Mouse (Mus musculus): ENCODE results near the gene Prr22. TPM values are rescaled to one million over a fixed set of nuclear protein-coding genes. Genes with fewer than 3 reads are reported as not detected.

Prr22 gene
- polyA plus RNA-seq, 1 experiment from 2014 or later = 1.2 TPM

DNA sequence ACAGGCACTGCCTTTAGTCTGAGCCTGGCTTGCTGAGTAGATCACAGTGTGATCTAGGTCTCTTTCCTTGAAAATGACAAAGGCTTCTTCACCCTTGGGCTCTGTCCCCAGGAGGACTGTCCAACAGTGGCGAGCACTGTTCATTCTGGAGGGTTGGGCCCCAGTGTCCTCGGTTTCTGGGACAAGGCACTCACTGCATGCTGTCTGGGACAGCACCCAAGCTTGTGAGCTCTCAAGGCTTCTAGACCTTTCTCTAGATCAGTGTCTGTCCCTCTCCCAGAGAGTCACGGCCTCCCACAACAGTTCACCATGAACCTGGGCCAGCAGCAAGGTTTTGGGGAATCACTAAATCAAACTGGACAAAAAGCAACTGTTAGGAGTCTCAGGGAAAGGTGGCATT lies 22.5 kb downstream of the Prr22 start:
- WGBS = 75% methylated on average over 3 of the region's 3 CpGs
- Histone ChIP-seq H3K4me3 (replicated peaks) (no peak overlapping the region), H3K9me3 (no peaks in the 10 kb centered on the region), H3K27ac (no peak overlapping the region), H3K4me1 (no peaks in the 10 kb centered on the region), H3K27me3 (no peaks in the 10 kb centered on the region), H3K36me3 (replicated peaks) (no peaks in the 10 kb centered on the region), H3K4me2 (no peak overlapping the region), H3K9ac (no peak overlapping the region)
- no peak for ATAC-seq (ENCODE audit: low FRiP score)

DNA sequence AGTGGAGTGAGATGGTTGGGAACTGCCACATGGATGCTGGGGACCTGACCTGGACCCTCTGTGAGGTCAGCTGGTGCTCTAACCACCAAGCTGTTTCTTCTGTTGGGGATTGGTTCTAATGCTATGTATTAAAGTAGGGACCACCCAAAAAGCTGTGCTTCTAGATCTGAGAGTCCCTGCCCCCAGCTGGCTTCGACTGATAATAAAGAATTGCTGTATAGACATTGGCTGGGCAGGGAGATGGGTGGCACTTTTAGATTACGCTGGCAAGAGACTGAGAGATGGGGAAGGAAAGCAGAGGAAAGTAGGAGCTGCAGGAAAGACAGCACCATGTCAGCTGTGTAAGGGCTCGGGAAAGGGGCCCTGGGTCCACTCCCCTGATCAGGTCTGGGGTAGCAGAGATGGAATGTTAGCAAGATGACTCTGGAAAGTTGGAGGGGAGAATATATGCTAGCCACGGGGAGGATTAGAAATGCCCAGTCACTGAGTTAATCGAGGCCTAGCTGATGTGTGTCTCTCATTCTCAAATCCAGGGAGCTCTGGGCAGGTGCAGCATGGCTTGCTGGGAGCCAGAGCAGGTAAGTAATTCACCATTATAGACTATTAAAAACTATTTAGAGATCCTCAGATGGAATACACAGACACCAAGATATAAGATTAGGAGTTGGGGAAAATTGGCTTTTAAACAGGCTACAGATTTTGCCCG lies 23.7 kb downstream of the Prr22 start:
- no peaks in the 10 kb centered on the region for H3K27me3 ChIP-seq
- H3K4me2 ChIP-seq = no peak overlapping the region
- no peaks in the 10 kb centered on the region for H3K9me3 ChIP-seq
- H3K4me3 ChIP-seq (replicated peaks) = no peak overlapping the region
- ATAC-seq (ENCODE audit: low FRiP score) = no peak
- H3K27ac ChIP-seq = no peak overlapping the region
- 67% methylated on average over 6 of the region's 6 CpGs for WGBS
- no peaks in the 10 kb centered on the region for H3K4me1 ChIP-seq
- H3K36me3 ChIP-seq (replicated peaks) = no peaks in the 10 kb centered on the region
- no peak overlapping the region for H3K9ac ChIP-seq

- H3K36me3 ChIP-seq (replicated peaks) = peaks cover 11% of the 10 kb centered on the region
- H3K27me3 ChIP-seq = no peaks in the 10 kb centered on the region
- H3K4me1 ChIP-seq = peaks cover 4% of the 10 kb centered on the region; the same call in 1 of the 2 replicates
- H3K4me2 ChIP-seq = no peak overlapping the region
- no peak for ATAC-seq (ENCODE audit: low FRiP score)
- 74% methylated on average over 3 of the region's 3 CpGs for WGBS
- no peaks in the 10 kb centered on the region for H3K9me3 ChIP-seq
- no peak overlapping the region for H3K4me3 ChIP-seq (replicated peaks)
- H3K27ac ChIP-seq = no peak overlapping the region
- H3K9ac ChIP-seq = no peak overlapping the region
These were observed 29.2 kb downstream of the Prr22 start for GRCm38 (mm10) chr17:56799276-56799675.

DNA sequence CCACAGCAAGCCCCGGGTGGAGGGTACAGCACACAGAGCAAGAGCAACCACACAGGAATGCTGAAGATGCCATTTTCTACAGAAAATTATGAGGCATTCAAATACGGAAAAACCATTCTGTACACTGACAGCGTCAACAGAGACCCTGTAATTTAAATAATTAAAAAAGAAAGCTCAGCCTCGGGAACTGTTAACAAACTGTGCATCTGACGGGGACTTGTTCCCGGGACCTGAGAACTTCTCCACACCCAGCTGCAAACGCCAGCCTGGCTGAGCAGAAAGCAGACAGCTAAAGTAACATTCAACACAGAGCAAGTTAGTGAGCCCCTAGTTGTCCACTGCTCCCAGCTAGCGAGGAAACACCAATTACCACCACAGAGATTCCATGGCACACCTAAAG lies 32.0 kb downstream of the Prr22 start:
- Histone ChIP-seq H3K4me3 (replicated peaks) (no peak overlapping the region), H3K36me3 (replicated peaks) (peaks cover 11% of the 10 kb centered on the region), H3K9me3 (no peaks in the 10 kb centered on the region), H3K27ac (no peak overlapping the region), H3K4me2 (no peak overlapping the region), H3K4me1 (peaks cover 4% of the 10 kb centered on the region; the same call in 1 of the 2 replicates), H3K27me3 (no peaks in the 10 kb centered on the region), H3K9ac (no peak overlapping the region)
- ATAC-seq (ENCODE audit: low FRiP score) = no peak
- 72% methylated on average over 8 of the region's 8 CpGs for WGBS

DNA sequence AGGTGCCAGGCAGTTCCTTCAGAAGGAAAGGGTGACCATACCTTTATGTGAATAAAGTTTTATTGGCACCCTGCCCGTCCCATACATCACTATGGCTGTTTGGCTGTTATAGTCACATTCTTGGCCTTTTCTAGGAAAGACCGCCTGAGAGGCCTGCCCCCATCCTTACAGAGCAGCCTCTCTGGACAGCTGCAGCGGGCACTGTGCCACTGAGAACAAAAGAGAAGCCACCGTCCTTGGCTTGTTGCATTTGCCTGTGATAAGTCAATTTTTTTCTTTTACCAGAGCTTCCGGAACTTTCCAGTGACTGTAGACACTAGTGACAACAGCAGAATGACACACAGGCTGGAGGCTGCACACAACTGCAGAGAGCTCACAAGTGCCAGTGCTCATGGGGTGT lies 34.9 kb downstream of the Prr22 start:
- 82% methylated on average over 5 of the region's 5 CpGs for WGBS
- H3K4me2 ChIP-seq = no peak overlapping the region
- H3K9me3 ChIP-seq = no peaks in the 10 kb centered on the region
- peaks cover 11% of the 10 kb centered on the region for H3K36me3 ChIP-seq (replicated peaks)
- no peaks in the 10 kb centered on the region for H3K27me3 ChIP-seq
- no peak overlapping the region for H3K9ac ChIP-seq
- no peak for ATAC-seq (ENCODE audit: low FRiP score)
- peaks cover 16% of the 10 kb centered on the region for H3K4me1 ChIP-seq
- no peak overlapping the region for H3K27ac ChIP-seq
- H3K4me3 ChIP-seq (replicated peaks) = no peak overlapping the region

- no peak for ATAC-seq (ENCODE audit: low FRiP score)
- peaks cover 21% of the 10 kb centered on the region for H3K4me1 ChIP-seq
- WGBS = 75% methylated on average over 1 of the region's 1 CpGs
These were observed 35.7 kb downstream of the Prr22 start for GRCm38 (mm10) chr17:56805784-56806183.

GRCm38 (mm10) chr17:56808518-56808917 lies 38.5 kb downstream of the Prr22 start:
- WGBS = 6% methylated on average over 9 of the region's 9 CpGs
- no peak overlapping the region for H3K4me3 ChIP-seq (replicated peaks)

More at GRCm38 (mm10) chr17:56805784-56806183, 35.7 kb downstream of the Prr22 start:
- H3K36me3 ChIP-seq (replicated peaks) = peaks cover 11% of the 10 kb centered on the region
- no peak overlapping the region for H3K4me3 ChIP-seq (replicated peaks)
- H3K27me3 ChIP-seq = no peaks in the 10 kb centered on the region
- H3K9me3 ChIP-seq = no peaks in the 10 kb centered on the region
- no peak overlapping the region for H3K4me2 ChIP-seq
- H3K9ac ChIP-seq = no peak overlapping the region
- H3K27ac ChIP-seq = no peak overlapping the region

DNA sequence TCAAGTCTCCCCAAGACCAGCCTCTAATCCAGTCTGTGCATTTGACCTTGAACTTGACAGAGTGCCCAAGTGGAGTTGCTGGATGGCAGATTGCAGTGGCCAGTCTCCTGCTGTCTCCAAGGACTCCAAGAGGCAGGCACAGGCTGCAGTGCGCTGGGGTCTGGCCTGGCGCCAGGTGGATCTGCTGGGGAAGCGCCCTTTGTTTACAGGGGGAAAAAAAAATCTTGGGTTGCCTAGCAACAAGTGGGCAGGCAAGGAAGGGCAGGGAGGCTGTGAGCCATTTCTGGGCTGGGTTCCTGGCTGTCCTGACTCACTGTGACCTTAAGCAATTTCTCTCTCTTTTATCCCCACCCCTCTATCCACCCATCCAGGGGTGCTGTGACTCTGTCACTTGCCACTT lies 40.2 kb downstream of the Prr22 start:
- Histone ChIP-seq H3K27ac (peak overlapping the region; percentile 75), H3K4me2 (peak overlapping the region; percentile 25), H3K4me1 (peaks cover 55% of the 10 kb centered on the region), H3K36me3 (replicated peaks) (no peaks in the 10 kb centered on the region), H3K27me3 (peaks cover 8% of the 10 kb centered on the region; the same call in 1 of the 2 replicates), H3K4me3 (replicated peaks) (no peak overlapping the region), H3K9ac (peak overlapping the region; percentile 22; the same call in 1 of the 2 replicates), H3K9me3 (no peaks in the 10 kb centered on the region)
- 2% methylated on average over 3 of the region's 3 CpGs for WGBS
- peak; percentile 64 for ATAC-seq (ENCODE audit: low FRiP score)

More at GRCm38 (mm10) chr17:56808518-56808917, 38.5 kb downstream of the Prr22 start:
- Histone ChIP-seq H3K27ac (no peak overlapping the region), H3K9ac (no peak overlapping the region), H3K27me3 (peaks cover 7% of the 10 kb centered on the region; the same call in 1 of the 2 replicates), H3K4me1 (peaks cover 39% of the 10 kb centered on the region), H3K9me3 (no peaks in the 10 kb centered on the region), H3K4me2 (no peak overlapping the region), H3K36me3 (replicated peaks) (peaks cover 1% of the 10 kb centered on the region; the same call in 1 of the 2 replicates)
- ATAC-seq (ENCODE audit: low FRiP score) = peak; percentile 83

DNA sequence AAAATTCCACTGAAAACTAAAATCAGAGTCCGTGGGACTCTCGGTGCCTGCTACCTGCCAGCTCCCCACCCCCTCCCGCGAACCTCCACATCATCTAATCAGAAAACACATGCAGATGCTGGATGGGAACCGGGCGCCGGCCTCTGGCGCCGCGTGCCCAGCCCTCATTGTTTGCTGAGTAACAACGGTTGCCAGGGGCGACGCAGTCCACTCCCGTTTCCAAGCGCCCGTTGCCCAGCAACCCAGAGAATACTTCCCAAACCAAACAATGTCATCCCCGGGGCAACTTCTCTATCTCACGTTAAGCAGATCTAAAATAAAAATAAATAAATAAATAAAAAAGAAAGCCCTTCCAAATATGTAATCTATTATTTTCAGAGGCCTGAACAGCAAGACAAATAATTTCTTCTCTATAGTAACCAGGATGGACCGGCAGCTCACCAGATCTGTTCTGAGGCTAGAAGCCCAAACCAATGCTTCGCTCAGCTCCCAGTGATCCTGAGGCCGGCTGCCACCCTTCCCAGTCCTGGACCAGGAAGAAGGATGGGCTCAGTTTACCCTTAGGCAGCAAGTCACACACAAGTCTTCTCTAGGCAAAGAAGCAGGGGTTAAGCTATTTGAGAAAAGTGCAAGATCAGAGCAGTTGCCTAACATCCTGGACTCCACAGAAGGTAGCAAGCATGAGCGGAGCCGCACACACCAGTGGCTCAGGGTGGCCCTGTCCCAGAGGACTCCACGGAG lies 44.4 kb downstream of the Prr22 start:
- Histone ChIP-seq H3K36me3 (replicated peaks) (no peaks in the 10 kb centered on the region), H3K4me2 (peak overlapping the region; percentile 36), H3K4me3 (replicated peaks) (no peak overlapping the region), H3K9ac (no peak overlapping the region), H3K4me1 (peaks cover 66% of the 10 kb centered on the region), H3K27me3 (peaks cover 8% of the 10 kb centered on the region; the same call in 1 of the 2 replicates), H3K9me3 (no peaks in the 10 kb centered on the region), H3K27ac (peak overlapping the region; percentile 90)
- peak; percentile 87 for ATAC-seq (ENCODE audit: low FRiP score)
- 7% methylated on average over 24 of the region's 24 CpGs for WGBS

DNA sequence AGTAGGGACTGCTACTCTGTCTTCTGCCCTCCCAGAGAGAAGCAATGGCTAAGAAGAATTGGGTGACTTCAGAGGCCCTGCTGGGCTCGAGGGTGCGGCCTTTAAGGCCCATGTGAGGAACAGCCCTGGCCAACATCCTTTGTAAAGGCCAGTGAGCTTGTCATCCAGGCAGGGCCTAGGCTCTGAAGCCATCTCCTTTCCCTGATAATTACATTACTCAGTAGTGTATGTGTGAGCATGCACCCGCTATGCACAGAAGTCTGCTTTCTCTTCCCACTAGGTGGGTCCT lies 45.0 kb downstream of the Prr22 start:
- peak overlapping the region; percentile 36 for H3K4me2 ChIP-seq
- H3K4me1 ChIP-seq = peaks cover 66% of the 10 kb centered on the region
- peaks cover 8% of the 10 kb centered on the region; the same call in 1 of the 2 replicates for H3K27me3 ChIP-seq
- H3K9ac ChIP-seq = no peak overlapping the region
- no peaks in the 10 kb centered on the region for H3K36me3 ChIP-seq (replicated peaks)
- WGBS = 56% methylated on average over 3 of the region's 3 CpGs
- ATAC-seq (ENCODE audit: low FRiP score) = peak; percentile 10; the same call in 1 of the 2 replicates
- H3K4me3 ChIP-seq (replicated peaks) = no peak overlapping the region
- peak overlapping the region; percentile 90 for H3K27ac ChIP-seq
- H3K9me3 ChIP-seq = no peaks in the 10 kb centered on the region

DNA sequence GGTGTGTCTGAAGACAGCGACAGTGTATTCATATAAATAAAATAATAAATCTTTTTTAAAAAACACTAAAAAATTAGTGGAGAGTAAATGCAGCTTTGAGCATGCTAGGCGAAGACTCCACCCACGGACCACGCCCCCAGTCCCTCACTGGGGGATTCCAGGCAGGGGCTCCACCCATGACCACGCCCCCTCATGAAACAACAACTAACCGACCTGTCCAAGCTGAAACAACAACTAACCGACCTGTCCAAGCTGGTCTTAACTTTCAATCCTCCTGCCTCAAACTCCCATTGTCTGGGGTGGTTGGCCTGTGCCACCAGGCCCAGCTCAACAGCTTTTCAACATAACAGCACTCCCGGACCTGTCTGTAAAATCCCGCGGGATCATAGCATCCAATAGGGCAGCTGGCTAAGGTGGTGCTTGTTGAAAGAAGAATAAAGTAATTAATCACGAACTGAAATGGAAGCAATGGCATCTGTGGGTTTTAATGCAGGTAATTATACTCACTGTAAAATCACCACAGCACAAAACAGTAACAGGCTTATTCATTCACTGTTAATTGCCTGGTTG lies 48.1 kb downstream of the Prr22 start:
- Histone ChIP-seq H3K4me3 (replicated peaks) (no peak overlapping the region), H3K9me3 (no peaks in the 10 kb centered on the region), H3K9ac (no peak overlapping the region), H3K4me2 (no peak overlapping the region), H3K27ac (no peak overlapping the region), H3K4me1 (peaks cover 45% of the 10 kb centered on the region), H3K36me3 (replicated peaks) (no peaks in the 10 kb centered on the region), H3K27me3 (peaks cover 4% of the 10 kb centered on the region; the same call in 1 of the 2 replicates)
- 31% methylated on average over 11 of the region's 11 CpGs for WGBS
- ATAC-seq (ENCODE audit: low FRiP score) = no peak

DNA sequence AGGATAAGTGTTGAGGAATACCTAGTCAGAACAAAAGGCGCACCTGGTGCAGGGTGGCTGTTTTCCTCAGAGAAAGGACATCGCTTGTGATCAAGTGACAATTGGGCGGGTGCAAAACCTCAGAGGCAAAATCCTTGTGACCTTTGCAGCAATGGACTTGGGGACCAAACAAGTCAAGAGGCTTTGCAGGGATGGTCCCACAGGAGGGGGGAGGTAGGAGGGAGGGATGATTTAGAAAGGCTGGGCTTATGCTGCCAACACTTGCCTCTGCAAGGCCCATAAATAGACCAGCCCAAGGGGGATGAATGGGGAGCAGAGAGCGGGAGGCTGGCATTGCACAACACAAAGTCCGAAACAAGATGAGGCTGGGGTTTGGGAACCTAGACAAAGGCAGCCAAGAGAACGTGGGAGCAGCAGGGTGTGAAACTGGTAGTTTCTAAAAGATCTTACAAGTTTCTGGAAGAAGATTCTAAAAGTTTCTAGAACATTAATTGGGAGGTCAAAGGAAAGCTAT lies 49.0 kb downstream of the Prr22 start:
- H3K27me3 ChIP-seq = no peaks in the 10 kb centered on the region
- H3K9ac ChIP-seq = no peak overlapping the region
- H3K4me1 ChIP-seq = peaks cover 35% of the 10 kb centered on the region
- no peak for ATAC-seq (ENCODE audit: low FRiP score)
- no peak overlapping the region for H3K4me2 ChIP-seq
- H3K36me3 ChIP-seq (replicated peaks) = no peaks in the 10 kb centered on the region
- no peak overlapping the region for H3K27ac ChIP-seq
- no peaks in the 10 kb centered on the region for H3K9me3 ChIP-seq
- no peak overlapping the region for H3K4me3 ChIP-seq (replicated peaks)
- 65% methylated on average over 6 of the region's 6 CpGs for WGBS

Measured in forebrain, embryonic 12.5 days (tissue).